Mouse (Mus musculus): ENCODE data around the gene Acap1. TPM values are rescaled to one million over a fixed set of nuclear protein-coding genes. Genes with fewer than 3 reads are reported as not detected.
"Not testable (repeated sequence)": the region's sequence is repeated elsewhere in the genome, so short reads cannot be mapped to it uniquely, and the experiment has no call there.

The Acap1 gene
- total RNA-seq, 2 experiments from 2014 or later, result 0.16 to 0.21 TPM

- DNase-seq (ENCODE audit: low spot score in 2 of 2), result peak; percentile 91
Measured at GRCm38 (mm10) chr11:69876867-69877266, 18.5 kb downstream of the Acap1 start.

- DNase-seq (ENCODE audit: low spot score in 2 of 2), result peak in 1 of 2 experiments; percentile 35
Measured at GRCm38 (mm10) chr11:69876186-69876585, 19.2 kb downstream of the Acap1 start.

GRCm38 (mm10) chr11:69872451-69872850 lies 22.9 kb downstream of the Acap1 start:
- DNase-seq (ENCODE audit: low spot score in 2 of 2), result no peak

- DNase-seq (ENCODE audit: low spot score in 2 of 2), result no peak
Measured at GRCm38 (mm10) chr11:69871822-69872221, 23.5 kb downstream of the Acap1 start.

GRCm38 (mm10) chr11:69870289-69871069 lies 24.9 kb downstream of the Acap1 start:
- no peak for DNase-seq (ENCODE audit: low spot score in 2 of 2)

- DNase-seq (ENCODE audit: low spot score in 2 of 2), result no peak
Measured at GRCm38 (mm10) chr11:69867335-69867734, 28.0 kb downstream of the Acap1 start.

GRCm38 (mm10) chr11:69865561-69865960 lies 29.8 kb downstream of the Acap1 start:
- no peak for DNase-seq (ENCODE audit: low spot score in 2 of 2)

- DNase-seq (ENCODE audit: low spot score in 2 of 2), result no peak
Measured at GRCm38 (mm10) chr11:69864138-69864860, 31.0 kb downstream of the Acap1 start.

GRCm38 (mm10) chr11:69863729-69864128 lies 31.6 kb downstream of the Acap1 start:
- DNase-seq (ENCODE audit: low spot score in 2 of 2), result not testable (repeated sequence)

GRCm38 (mm10) chr11:69858113-69858998 lies 37.0 kb downstream of the Acap1 start, which contains the start of gene Tnk1:
Tnk1 (minus strand) TSS chr11:69858730.
- no peak for DNase-seq (ENCODE audit: low spot score in 2 of 2)

- no peak for DNase-seq (ENCODE audit: low spot score in 2 of 2)
Measured at GRCm38 (mm10) chr11:69855347-69855746, 40.0 kb downstream of the Acap1 start.

GRCm38 (mm10) chr11:69854680-69855079 lies 40.7 kb downstream of the Acap1 start:
- no peak for DNase-seq (ENCODE audit: low spot score in 2 of 2)

- no peak for DNase-seq (ENCODE audit: low spot score in 2 of 2)
Measured at GRCm38 (mm10) chr11:69853994-69854393, 41.3 kb downstream of the Acap1 start.

GRCm38 (mm10) chr11:69850754-69851153 lies 44.6 kb downstream of the Acap1 start:
- DNase-seq (ENCODE audit: low spot score in 2 of 2), result no peak

- no peak for DNase-seq (ENCODE audit: low spot score in 2 of 2)
Measured at GRCm38 (mm10) chr11:69849884-69850283, 45.5 kb downstream of the Acap1 start.

- no peak for DNase-seq (ENCODE audit: low spot score in 2 of 2)
Measured at GRCm38 (mm10) chr11:69849128-69849527, 46.2 kb downstream of the Acap1 start.

- no peak for DNase-seq (ENCODE audit: low spot score in 2 of 2)
Measured at GRCm38 (mm10) chr11:69848021-69848420, 47.3 kb downstream of the Acap1 start.

- DNase-seq (ENCODE audit: low spot score in 2 of 2), result peak in 1 of 2 experiments; percentile 37
Measured at GRCm38 (mm10) chr11:69846738-69847688, 48.3 kb downstream of the Acap1 start.

GRCm38 (mm10) chr11:69846198-69846680 lies 49.1 kb downstream of the Acap1 start, which contains the start of gene Plscr3:
Plscr3 (plus strand) TSS chr11:69846376.
- DNase-seq (ENCODE audit: low spot score in 2 of 2), result peak; percentile 89 to 95

GRCm38 (mm10) chr11:69838714-69839104 lies 56.6 kb downstream of the Acap1 start:
- no peak for DNase-seq (ENCODE audit: low spot score in 2 of 2)
